Mouse (Mus musculus): ENCODE measurements around the gene Ank. TPM values are rescaled to one million over a fixed set of nuclear protein-coding genes. Genes with fewer than 3 reads are reported as not detected.
A peak's percentile ranks its signal among the peaks of the same experiment; 100 is the strongest.

Gene Ank
- total RNA-seq, 2 experiments from 2014 or later: 173 to 176 TPM

DNA sequence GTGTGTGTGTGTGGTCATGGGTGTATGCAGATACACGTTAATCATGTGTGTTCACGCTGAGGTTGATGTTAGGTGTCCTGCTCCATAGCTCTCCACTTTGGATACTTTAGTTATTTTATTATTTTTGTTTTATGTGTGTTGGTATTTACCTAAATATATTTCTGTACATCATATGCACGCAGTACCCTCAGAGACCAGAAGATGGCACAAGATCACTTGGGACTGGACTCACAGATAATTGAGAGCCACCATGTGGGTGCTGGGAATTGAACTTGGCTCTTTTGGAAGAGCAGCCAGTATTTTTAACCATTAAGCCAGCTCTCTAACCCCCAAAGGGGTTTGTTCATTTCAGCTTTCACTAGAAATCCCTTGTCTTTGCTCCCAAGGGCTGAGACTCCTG, 116.0 kb downstream of the Ank start:
- Histone ChIP-seq H3K4me3 (no peak overlapping the region), H3K27ac (peak overlapping the region; percentile 76)
- intact Hi-C loops (cut with DNase I): no loop called here
- DNase-seq (ENCODE audit: extremely low spot score in 1 of 2, low spot score in 2 of 2): no peak
- peak; percentile 56 for TF ChIP-seq CTCF (IDR thresholded peaks at IDR 0.05)

DNA sequence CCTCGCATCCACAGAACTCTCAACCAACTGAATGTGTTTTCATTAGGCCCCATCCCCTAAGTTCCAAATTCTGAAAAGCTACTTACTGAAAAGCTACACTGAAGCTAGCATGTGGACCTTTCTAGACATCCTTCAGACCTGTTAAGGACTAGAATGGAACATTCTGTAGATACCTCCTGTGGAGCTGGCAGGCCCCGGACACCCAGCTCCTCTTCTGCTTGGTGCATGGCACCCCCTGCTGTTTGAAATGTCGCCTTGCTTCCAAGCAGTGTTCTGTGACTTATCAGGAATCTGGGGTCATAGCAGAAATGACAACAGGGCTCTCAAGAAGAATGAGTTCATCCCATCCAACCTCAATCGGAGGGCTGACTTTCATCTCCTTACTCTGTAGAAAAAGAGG, 116.6 kb downstream of the Ank start:
- intact Hi-C loops (cut with DNase I): loop anchor here (1.0 kb wide), 1 partner anchor 257 kb away; no protein-coding TSS in a partner anchor
- H3K27ac ChIP-seq: peak overlapping the region; percentile 63; the same call in 1 of the 2 replicates
- H3K4me3 ChIP-seq: no peak overlapping the region
- peak; percentile 60 to 68 for DNase-seq (ENCODE audit: extremely low spot score in 1 of 2, low spot score in 2 of 2)
- peak; percentile 72 for TF ChIP-seq CTCF (IDR thresholded peaks at IDR 0.05)

DNA sequence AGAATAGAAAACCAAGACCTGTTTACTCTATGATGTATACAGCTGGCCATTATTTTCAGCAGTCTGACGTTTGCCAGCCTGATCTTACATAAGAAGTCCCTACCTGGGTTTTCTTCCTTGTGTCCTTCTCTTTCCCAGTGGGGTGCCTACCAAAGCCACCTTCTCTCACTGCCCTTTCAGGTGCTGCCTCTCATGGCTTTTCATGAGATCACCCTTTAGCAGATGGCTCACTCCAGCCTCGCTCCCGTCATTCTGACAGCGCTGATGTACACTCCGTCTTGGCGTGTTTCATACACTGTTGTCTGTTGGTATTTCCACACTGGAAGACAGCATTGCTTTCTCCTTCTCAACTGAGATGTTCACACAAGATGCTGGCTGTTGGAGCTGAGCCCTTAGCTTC, 117.1 kb downstream of the Ank start:
- no peak for DNase-seq (ENCODE audit: extremely low spot score in 1 of 2, low spot score in 2 of 2)
- H3K27ac ChIP-seq: peak overlapping the region; percentile 63; the same call in 1 of the 2 replicates
- TF ChIP-seq CTCF (IDR thresholded peaks at IDR 0.05): no peak
- intact Hi-C loops (cut with DNase I): loop anchor here (1.0 kb wide), 1 partner anchor 257 kb away; no protein-coding TSS in a partner anchor
- no peak overlapping the region for H3K4me3 ChIP-seq

DNA sequence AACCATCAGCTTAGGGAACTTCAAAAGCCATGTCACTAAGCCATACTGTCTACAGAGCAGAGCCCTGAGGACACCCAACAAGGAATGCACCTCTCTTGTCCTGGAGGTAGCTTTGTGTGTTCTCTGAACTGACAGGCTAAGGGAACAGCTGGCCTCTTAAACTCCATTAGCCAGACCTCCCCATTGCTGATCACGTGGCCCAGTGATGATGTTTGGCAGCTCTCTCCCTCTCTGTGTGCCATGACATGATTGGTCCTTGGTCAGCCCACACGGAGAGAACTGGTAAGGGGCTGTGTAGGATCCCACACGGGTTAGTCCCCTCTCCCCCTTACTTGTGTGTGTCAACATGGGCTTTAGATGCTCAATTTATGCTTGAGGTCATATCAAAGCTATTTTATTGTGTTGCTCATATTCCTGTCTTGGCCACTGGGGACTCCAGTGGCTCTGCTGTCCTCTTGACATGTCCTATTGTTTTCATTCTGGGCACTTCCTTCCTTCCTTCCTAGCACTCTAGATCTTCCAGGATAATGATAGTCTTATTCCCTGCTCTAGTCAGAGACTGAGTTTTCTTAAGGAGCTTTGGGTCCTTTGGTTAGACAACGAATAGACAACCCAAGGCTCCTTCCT, 119.1 kb downstream of the Ank start:
- intact Hi-C loops (cut with DNase I): no loop called here
- no peak overlapping the region; the same call in 1 of the 2 replicates for H3K27ac ChIP-seq

DNA sequence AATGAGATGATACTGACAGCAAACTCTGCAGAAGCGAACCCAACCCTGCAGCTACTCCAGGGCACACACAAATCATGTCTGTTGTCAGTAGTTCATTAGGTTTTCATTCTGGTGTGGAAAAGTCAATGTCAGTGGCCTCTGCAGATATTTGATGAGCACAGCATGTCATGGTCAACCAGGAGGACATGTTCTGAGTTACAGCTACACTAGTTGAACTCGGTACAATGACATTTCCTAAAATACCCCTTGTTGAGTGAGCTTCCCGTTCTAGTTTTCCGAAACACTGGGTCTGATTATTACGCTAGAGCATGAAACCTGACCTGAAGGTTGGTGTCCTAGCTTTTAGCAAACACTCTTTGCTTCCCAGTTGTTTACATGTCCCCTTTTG, 119.6 kb downstream of the Ank start:
- Histone ChIP-seq H3K4me3 (no peak overlapping the region), H3K27ac (no peak overlapping the region)
- no peak for DNase-seq (ENCODE audit: extremely low spot score in 1 of 2, low spot score in 2 of 2)
- intact Hi-C loops (cut with DNase I): no loop called here
- TF ChIP-seq CTCF (IDR thresholded peaks at IDR 0.05): no peak

More for the DNA sequence above, 119.1 kb downstream of the Ank start:
- peak; percentile 22 for TF ChIP-seq CTCF (IDR thresholded peaks at IDR 0.05)
- no peak overlapping the region for H3K4me3 ChIP-seq
- no peak for DNase-seq (ENCODE audit: extremely low spot score in 1 of 2, low spot score in 2 of 2)

DNA sequence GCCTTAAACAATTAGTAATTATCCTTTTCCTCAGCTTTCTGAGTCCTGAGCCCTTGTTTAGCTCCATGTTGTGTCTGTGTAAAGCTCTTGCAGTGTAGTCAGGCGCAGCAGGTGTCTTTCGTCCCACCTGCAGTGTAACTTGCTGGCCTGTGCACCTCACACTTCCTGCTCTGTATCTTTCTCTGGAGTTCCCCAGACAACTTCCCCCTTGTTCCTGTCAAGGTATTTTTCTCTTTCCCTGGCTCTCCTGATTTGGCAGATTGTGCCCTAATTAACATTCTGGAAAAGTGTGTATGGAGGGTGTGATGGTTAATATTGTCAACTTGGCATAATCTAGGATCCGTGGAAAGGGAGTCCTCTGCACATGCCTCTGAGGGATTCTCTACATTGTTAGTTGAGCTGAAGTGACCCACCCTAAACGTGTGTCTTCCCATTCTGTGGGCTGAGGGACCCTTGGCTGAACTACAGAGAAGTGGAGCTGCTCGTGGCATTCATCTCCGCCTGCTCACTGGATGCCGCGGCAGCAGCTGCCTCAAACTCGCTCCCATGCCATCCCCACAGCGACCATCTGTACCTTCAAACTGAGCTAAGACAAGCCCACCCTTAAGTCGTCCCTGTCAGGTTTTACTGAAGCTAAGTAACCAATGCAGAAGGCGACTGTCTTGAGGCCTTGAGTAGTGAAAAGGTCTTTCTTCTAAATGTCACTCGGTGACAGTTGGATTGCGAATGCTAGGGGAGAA, 121.8 kb downstream of the Ank start:
- intact Hi-C loops (cut with DNase I): no loop called here

DNA sequence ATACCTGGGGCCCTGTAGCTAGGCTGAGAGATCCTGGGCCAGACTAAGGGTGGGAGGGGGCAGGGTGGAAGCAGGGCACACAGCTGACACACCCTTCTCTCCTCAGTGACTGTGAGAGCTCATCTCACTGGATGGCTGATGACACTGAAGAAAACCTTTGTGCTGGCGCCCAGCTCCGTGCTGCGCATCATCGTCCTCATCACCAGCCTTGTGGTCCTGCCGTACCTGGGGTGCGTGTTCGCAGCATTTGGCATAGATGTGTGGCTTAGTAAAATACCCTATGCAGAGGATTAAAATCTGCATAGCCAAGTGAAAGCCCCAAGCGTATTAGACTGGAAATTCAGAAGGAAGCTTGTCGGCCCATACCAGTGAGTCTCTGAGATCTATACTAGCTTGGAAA, 124.3 kb downstream of the Ank start:
- Histone ChIP-seq H3K27ac (peak overlapping the region; percentile 25), H3K4me3 (no peak overlapping the region)
- no peak for DNase-seq (ENCODE audit: extremely low spot score in 1 of 2, low spot score in 2 of 2)
- TF ChIP-seq CTCF (IDR thresholded peaks at IDR 0.05): no peak
- intact Hi-C loops (cut with DNase I): no loop called here

More for the DNA sequence above, 121.8 kb downstream of the Ank start:
- DNase-seq (ENCODE audit: extremely low spot score in 1 of 2, low spot score in 2 of 2): no peak
- Histone ChIP-seq H3K27ac (peak overlapping the region; percentile 60; the same call in 1 of the 2 replicates), H3K4me3 (no peak overlapping the region)
- TF ChIP-seq CTCF (IDR thresholded peaks at IDR 0.05): no peak

DNA sequence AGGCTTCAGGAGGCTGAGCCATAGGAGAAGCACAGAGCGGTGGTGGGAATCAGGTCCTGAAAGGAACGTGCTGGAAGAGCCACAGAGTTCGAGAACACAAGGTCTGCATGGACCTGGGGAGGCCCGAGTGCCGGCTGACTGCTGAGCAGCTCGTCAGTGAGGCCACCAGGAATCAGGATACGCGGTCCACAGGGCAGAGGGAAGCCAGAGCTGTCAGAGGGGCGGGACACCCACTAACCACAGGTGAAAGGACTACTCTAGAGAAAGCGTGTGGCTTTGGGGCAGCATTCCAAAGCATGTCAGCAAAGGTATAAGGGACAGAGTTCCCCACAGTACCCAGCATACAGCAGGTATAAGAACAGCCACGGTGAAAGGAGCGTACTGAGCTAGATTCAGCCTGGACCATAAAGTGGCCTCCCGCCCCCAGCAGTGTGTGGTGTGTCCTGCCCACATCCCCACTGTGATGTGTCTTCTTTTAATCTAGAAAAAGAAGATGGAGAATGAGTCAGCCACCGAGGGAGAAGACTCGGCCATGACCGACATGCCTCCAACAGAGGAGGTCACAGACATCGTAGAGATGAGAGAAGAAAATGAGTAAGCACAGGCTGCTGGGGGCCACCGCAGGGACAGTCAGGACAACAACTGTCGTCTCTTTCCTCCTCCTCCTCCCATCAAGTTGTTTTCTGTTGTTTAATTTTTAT, 126.3 kb downstream of the Ank start:
- Histone ChIP-seq H3K27ac (peak overlapping the region; percentile 65), H3K4me3 (no peak overlapping the region)
- intact Hi-C loops (cut with DNase I): loop anchor here (1.0 kb wide), 2 partner anchors 30 to 126 kb away; partner anchors contain the start of gene Ank
- TF ChIP-seq CTCF (IDR thresholded peaks at IDR 0.05): no peak
- peak in 1 of 2 experiments; percentile 47 for DNase-seq (ENCODE audit: extremely low spot score in 1 of 2, low spot score in 2 of 2)

DNA sequence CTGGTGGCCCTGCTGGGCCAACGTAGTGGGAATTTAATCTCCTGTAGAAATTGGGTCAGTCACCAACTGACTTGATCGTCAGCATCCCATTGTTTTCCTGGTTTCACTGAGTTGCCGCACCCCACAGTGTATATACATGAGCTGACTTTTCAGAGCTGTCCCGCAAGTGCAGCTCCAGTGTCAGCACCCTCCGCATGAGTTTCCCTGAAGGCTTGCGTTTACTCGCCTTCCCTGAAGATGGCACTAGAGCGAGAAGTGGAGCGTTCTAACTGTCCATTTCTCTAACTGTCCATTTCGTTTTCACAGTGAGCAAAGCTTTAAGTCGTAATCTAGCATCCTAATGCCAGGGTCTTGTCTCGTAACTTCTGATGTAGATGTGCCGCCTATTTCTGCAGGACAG, 127.2 kb downstream of the Ank start:
- DNase-seq (ENCODE audit: extremely low spot score in 1 of 2, low spot score in 2 of 2): peak in 1 of 2 experiments; percentile 51
- Histone ChIP-seq H3K27ac (peak overlapping the region; percentile 65), H3K4me3 (no peak overlapping the region)
- intact Hi-C loops (cut with DNase I): loop anchor here (1.0 kb wide), 2 partner anchors 31 to 127 kb away; partner anchors contain the start of gene Ank
- TF ChIP-seq CTCF (IDR thresholded peaks at IDR 0.05): peak; percentile 61

DNA sequence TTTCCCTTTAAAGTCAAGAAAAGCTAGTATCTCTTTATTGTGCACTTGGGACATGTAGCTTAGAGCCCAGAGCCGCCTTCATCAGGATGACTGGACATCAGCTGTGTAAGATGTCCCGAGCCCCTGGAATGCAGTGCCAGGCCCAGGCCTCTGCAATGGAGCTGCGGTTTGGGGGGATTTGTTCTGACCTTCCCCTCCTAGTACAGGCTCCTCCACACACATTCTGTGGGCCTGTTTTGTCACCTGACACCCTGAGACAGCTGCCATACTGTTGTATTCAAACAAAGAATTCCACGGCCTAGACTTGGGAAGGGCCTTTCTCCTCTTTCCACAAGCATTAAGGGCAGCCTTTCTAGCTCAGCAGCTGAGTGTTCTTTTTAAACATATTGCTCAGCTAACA, 128.5 kb downstream of the Ank start:
- TF ChIP-seq CTCF (IDR thresholded peaks at IDR 0.05): no peak
- Histone ChIP-seq H3K27ac (peak overlapping the region; percentile 93), H3K4me3 (no peak overlapping the region)
- intact Hi-C loops (cut with DNase I): no loop called here
- DNase-seq (ENCODE audit: extremely low spot score in 1 of 2, low spot score in 2 of 2): no peak

DNA sequence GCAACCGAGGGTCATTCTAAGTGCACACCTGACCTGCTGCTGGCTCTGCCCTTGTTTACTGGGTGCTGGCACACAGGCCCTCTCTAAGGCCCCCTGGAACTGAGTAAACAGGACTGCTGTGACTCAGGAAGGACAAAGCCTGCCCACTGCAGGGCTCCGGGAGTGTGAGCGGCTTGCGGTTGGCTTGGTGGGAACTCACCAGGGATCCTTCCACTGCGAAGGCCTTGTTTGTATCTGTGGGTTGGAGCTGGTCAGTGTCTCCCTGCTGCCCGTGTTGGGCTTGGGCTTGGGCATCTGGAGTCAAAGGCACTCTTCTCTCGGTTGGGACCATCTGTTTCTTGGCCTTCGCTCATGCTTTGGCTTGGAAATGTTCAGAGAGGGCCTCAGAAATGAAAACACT, 129.1 kb downstream of the Ank start:
- peak overlapping the region; percentile 93 for H3K27ac ChIP-seq
- TF ChIP-seq CTCF (IDR thresholded peaks at IDR 0.05): no peak
- intact Hi-C loops (cut with DNase I): no loop called here
- no peak overlapping the region for H3K4me3 ChIP-seq
- DNase-seq (ENCODE audit: extremely low spot score in 1 of 2, low spot score in 2 of 2): no peak

All from left cerebral cortex, adult 2 months (tissue).